Mouse (Mus musculus): ENCODE results near the gene Csnk1g2.

DNA sequence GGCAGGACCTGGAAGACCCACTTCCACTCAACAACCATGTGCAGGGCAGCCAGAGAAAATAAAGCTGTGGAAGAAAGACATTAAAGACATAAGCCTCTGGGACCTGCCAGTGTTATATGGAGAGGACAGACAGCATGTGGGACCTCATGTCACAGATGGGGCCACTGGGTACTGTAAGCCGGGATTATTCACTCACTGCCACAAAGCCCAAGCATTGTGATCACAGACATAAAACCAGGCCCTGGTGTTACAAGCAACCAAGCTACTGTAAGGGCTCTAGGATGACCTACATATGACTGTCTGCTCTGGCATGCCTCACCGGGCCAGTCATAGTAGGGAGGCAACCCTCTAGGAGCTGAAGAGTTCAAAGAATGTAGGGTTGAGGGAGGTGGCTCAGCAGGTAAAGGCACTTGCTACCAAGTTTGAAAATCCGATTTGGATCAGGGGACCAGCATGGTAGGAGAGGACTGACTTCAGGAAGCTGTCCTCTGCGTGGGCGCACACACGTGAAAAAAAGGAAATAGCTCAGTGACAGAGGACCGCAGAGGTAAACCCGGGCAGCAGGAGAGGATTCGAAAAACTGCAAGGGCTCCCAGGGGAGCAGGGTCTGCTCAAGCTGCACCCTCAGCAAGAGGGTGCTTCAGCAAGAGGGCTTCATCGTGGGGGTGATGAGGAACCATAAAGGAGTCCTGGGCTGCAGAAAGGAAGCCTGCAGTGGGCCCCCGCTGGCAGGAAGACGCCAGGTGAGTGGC is 33.3 kb upstream of the Csnk1g2 start:
- no peak for TF ChIP-seq POLR2A (IDR thresholded peaks at IDR 0.05; ENCODE audit: low read depth, low read length)
- TF ChIP-seq CTCF (conservative IDR thresholded peaks at IDR 0.05; ENCODE audit: insufficient read depth, insufficient read length, low read depth, low read length) = no peak

All from kidney, adult 2 months (tissue).